Mouse (Mus musculus): ENCODE measurements around the gene Ell.
"Not testable (repeated sequence)": the region's sequence is repeated elsewhere in the genome, so short reads cannot be mapped to it uniquely, and the experiment has no call there.

Ell gene

GRCm38 (mm10) chr8:70570360-70570759 lies 31.1 kb downstream of the Ell start:
- DNase-seq: peak; percentile 32

DNA sequence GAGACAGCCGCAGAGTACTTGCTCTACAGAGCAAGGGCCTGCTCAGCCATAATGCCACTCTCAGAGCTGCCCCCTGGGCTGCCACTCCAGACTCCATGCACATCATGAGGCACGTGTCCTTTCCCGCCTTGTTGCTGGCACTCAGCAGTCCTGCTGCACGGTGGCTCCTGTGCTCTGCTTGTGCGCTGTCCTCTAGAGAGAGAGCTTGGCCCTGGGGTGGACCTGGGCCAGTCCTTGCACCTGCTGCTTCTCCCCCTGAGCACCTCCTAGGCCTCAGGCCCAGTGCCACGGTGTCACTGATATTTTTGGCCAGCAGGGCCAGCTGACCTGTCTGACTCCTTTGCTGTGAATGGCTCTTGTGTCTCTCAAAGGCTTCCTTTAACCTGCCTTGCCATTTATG lies 31.7 kb downstream of the Ell start:
- DNase-seq: peak; percentile 80

DNA sequence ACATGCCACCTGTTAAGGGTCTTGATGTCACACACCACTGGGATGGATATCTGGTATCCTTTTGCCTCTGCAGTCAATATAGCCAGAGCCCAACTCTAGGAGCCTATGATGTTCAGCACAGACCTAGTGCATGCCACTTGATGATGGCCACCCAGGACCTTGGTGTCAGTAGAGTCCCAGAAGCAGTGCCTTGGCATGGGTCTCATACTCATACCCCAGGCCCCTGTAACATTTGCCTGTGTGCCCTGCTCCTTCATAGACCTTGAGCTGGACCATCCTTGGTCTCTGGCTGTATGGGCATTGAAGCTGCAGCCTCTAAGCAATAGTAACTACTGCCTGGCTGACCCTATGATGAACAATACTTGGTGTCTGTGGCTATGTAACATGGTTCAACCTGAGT lies 35.0 kb downstream of the Ell start:
- peak; percentile 13 for DNase-seq

- DNase-seq: peak; percentile 80
Observed at GRCm38 (mm10) chr8:70574915-70575314, 35.7 kb downstream of the Ell start.

- peak; percentile 38 for DNase-seq
Observed at GRCm38 (mm10) chr8:70577207-70577606, 38.0 kb downstream of the Ell start.

DNA sequence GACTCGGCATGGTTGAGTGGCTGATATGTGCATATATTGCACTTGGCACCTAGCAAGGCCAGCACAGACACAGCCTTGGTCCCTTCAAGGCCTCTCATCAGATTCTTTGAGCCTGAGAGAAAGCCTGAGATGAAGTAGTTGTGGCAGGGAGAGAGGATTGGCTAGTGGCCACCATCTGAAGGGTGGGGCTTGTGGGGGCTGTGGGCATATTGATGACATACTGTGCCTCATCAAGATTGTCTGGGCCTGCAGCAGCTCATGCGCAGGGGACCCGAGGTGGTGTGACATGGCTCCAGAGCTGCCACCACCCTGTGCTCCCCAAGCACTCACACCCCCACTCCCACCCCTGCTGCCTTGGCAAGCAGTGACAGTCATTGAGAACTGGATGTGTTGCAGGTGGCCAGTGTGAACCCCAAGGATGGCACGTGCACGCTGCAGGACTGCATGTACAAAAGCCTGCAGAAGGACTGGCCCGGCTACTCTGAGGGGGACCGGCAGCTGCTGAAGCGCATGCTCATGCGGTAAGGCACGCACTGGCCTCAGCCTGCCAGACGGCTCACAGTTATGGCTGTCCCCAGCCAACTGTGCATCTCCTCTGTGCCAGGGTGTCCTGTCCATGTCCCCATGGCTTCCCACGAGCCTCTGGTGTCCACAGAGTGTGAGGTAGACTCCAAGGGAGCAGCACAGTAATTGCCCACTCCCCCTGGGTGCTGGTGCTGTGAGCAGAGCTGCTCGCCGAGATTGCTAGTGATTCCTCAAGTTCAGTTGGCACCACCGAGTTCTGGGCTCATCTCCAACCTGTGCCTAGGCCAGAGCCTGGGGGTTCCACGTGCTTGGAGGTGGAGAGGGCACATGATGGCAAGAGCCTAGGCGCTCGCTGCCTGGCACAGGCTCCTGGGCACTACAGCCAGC lies 44.5 kb downstream of the Ell start:
- peak; percentile 87 for DNase-seq

GRCm38 (mm10) chr8:70584606-70585257 lies 45.5 kb downstream of the Ell start:
- peak; percentile 52 for DNase-seq

- peak; percentile 65 for DNase-seq
Observed at GRCm38 (mm10) chr8:70585258-70585652, 46.0 kb downstream of the Ell start.

DNA sequence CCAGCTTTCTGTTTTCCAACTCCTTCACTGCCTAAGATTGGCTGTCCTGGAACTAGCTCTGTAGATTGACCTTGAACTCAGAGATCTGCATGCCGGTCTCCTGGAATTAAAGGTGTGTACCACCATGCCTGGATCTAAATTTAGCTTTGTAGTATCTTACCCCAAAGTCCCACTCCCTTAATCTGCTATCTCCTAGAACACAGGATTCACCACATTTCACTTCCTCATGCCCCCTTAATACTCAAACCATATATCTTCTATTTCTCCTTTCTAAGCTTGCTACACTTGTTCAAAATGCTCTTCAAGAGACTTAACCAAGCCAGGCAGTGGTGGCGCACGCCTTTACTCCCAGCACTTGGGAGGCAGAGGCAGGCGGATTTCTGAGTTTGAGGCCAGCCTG lies 48.7 kb downstream of the Ell start:
- not testable (repeated sequence) for DNase-seq

DNA sequence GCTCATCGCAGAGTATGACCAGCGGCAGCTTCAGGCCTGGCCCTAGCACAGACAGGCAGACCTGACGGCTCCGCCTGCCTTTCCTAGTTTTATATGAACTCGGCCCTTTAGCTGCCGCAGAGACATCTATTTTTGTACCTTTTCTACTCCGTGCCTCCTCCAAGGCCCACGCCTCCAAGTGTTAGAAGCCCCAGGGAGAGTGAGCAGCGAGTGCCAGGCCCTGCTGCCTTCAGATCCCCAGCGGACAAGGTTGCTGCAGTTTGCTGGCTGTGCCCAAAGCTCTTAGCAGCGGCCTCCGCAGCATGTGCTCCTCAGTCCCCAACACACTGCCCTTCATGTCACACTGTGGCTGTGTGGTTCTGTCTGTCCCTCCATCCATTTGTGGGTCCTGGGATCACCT lies 52.3 kb downstream of the Ell start:
- DNase-seq: no peak

- peak; percentile 46 for DNase-seq
Observed at GRCm38 (mm10) chr8:70593173-70593572, 53.9 kb downstream of the Ell start.

GRCm38 (mm10) chr8:70593961-70594609 lies 54.8 kb downstream of the Ell start, which contains the start of gene Isyna1:
TSS of gene Isyna1 (plus strand) at chr8:70594373.
- peak; percentile 80 for DNase-seq

GRCm38 (mm10) chr8:70594621-70595564 lies 55.6 kb downstream of the Ell start:
- DNase-seq: peak; percentile 73

GRCm38 (mm10) chr8:70595811-70596210 lies 56.6 kb downstream of the Ell start:
- DNase-seq: no peak

DNA sequence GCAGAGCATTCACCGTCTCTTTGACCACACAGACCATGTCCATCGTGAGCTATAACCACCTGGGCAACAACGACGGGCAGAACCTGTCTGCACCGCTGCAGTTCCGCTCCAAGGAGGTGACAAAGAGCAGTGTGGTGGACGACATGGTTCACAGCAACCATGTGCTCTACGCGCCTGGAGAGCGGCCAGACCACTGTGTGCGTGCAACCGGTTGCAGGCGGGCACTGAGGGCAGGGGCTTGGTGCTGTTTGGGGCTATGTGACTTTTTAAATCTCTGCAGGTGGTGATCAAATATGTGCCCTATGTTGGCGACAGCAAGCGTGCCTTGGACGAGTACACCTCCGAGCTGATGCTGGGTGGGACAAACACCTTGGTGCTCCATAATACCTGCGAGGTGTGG lies 57.0 kb downstream of the Ell start:
- DNase-seq: peak; percentile 59

GRCm38 (mm10) chr8:70596775-70597416 lies 57.6 kb downstream of the Ell start:
- DNase-seq: peak; percentile 80

- DNase-seq: peak; percentile 62
Observed at GRCm38 (mm10) chr8:70597417-70598272, 58.4 kb downstream of the Ell start.

GRCm38 (mm10) chr8:70598283-70598682 lies 59.0 kb downstream of the Ell start:
- peak; percentile 92 for DNase-seq

DNA sequence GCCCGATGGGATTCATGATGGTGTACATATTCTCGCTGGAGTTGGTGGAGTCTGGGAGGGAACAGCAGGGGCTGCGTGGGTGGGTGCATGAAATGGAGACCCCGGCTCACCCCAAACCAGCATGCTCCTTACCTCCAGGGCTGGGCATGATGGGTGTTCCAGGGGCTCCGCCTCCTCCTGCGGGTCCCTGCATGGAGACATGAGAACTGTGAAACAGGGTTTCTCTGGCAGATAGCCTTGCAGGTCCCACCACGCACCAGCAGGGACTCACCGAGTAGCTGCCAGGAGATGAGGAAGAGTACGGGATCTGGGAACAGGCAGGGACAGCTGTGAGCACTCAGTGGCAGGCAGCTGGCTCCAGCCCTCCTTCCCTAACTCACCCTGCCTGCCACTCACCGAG lies 59.5 kb downstream of the Ell start:
- no peak for DNase-seq

GRCm38 (mm10) chr8:70599507-70600290 lies 60.4 kb downstream of the Ell start:
- peak; percentile 57 for DNase-seq
